Mouse (Mus musculus): ENCODE data around the gene Clba1. TPM values are rescaled to one million over a fixed set of nuclear protein-coding genes. Genes with fewer than 3 reads are reported as not detected.
A peak's percentile ranks its signal among the peaks of the same experiment; 100 is the strongest.
"Not testable (repeated sequence)": the region's sequence is repeated elsewhere in the genome, so short reads cannot be mapped to it uniquely, and the experiment has no call there.

Gene Clba1
- polyA plus RNA-seq, 1 experiment, result 9.4 TPM

- Histone ChIP-seq H3K4me3 (replicated peaks; ENCODE audit: extremely low read depth, low read depth, low read length) (no peak overlapping the region), H3K4me1 (ENCODE audit: control insufficient read depth, insufficient read depth, low read length) (0 out of 2 replicates have a peak, but pooled peaks cover 2% of the 10 kb centered on the region)
- TF ChIP-seq POLR2A (IDR thresholded peaks at IDR 0.05; ENCODE audit: borderline replicate concordance, extremely low read depth, low read depth, low read length), result no peak
- no peak for TF ChIP-seq CTCF (IDR thresholded peaks at IDR 0.05; ENCODE audit: insufficient read depth, low read length)
- no peak for DNase-seq
- 68% methylated on average over 2 of the region's 2 CpGs for WGBS
These were observed 26.3 kb downstream of the Clba1 start for GRCm38 (mm10) chr12:112835046-112835445.

- DNase-seq, result no peak
- TF ChIP-seq CTCF (IDR thresholded peaks at IDR 0.05; ENCODE audit: insufficient read depth, low read length), result no peak
- no peak for TF ChIP-seq POLR2A (IDR thresholded peaks at IDR 0.05; ENCODE audit: borderline replicate concordance, extremely low read depth, low read depth, low read length)
- WGBS, result 65% methylated on average over 25 of the region's 25 CpGs
- Histone ChIP-seq H3K4me1 (ENCODE audit: control insufficient read depth, insufficient read depth, low read length) (no peaks in the 10 kb centered on the region), H3K4me3 (replicated peaks; ENCODE audit: extremely low read depth, low read depth, low read length) (no peak overlapping the region)
These were observed 31.7 kb downstream of the Clba1 start for GRCm38 (mm10) chr12:112840209-112841086.

- not testable (repeated sequence) for H3K4me3 ChIP-seq (replicated peaks; ENCODE audit: extremely low read depth, low read depth, low read length); DNase-seq; H3K4me1 ChIP-seq (ENCODE audit: control insufficient read depth, insufficient read depth, low read length)
- 53% methylated on average over 4 of the region's 4 CpGs for WGBS
These were observed 32.7 kb downstream of the Clba1 start for GRCm38 (mm10) chr12:112841338-112841892.

- not testable (repeated sequence) for DNase-seq; H3K4me1 ChIP-seq (ENCODE audit: control insufficient read depth, insufficient read depth, low read length); H3K4me3 ChIP-seq (replicated peaks; ENCODE audit: extremely low read depth, low read depth, low read length)
- 52% methylated on average over 2 of the region's 2 CpGs for WGBS
These were observed 33.4 kb downstream of the Clba1 start for GRCm38 (mm10) chr12:112842128-112842527.

GRCm38 (mm10) chr12:112843803-112844202 lies 35.1 kb downstream of the Clba1 start:
- DNase-seq, result peak; percentile 87
- WGBS, result 16% methylated on average over 3 of the region's 3 CpGs
- Histone ChIP-seq H3K4me3 (replicated peaks; ENCODE audit: extremely low read depth, low read depth, low read length) (no peak overlapping the region), H3K4me1 (ENCODE audit: control insufficient read depth, insufficient read depth, low read length) (no peaks in the 10 kb centered on the region)
- TF ChIP-seq POLR2A (IDR thresholded peaks at IDR 0.05; ENCODE audit: borderline replicate concordance, extremely low read depth, low read depth, low read length) (no peak), CTCF (IDR thresholded peaks at IDR 0.05; ENCODE audit: insufficient read depth, low read length) (peak; percentile 99)

GRCm38 (mm10) chr12:112847880-112848279 lies 39.1 kb downstream of the Clba1 start:
- no peak overlapping the region for H3K4me3 ChIP-seq (replicated peaks; ENCODE audit: extremely low read depth, low read depth, low read length)
- no peak for DNase-seq
- 96% methylated on average over 2 of the region's 2 CpGs for WGBS
- H3K4me1 ChIP-seq (ENCODE audit: control insufficient read depth, insufficient read depth, low read length), result no peaks in the 10 kb centered on the region
- TF ChIP-seq CTCF (IDR thresholded peaks at IDR 0.05; ENCODE audit: insufficient read depth, low read length) (no peak), POLR2A (IDR thresholded peaks at IDR 0.05; ENCODE audit: borderline replicate concordance, extremely low read depth, low read depth, low read length) (no peak)

- Histone ChIP-seq H3K4me1 (ENCODE audit: control insufficient read depth, insufficient read depth, low read length) (no peaks in the 10 kb centered on the region), H3K4me3 (replicated peaks; ENCODE audit: extremely low read depth, low read depth, low read length) (no peak overlapping the region)
- WGBS, result 59% methylated on average over 11 of the region's 11 CpGs
- TF ChIP-seq POLR2A (IDR thresholded peaks at IDR 0.05; ENCODE audit: borderline replicate concordance, extremely low read depth, low read depth, low read length), result no peak
- TF ChIP-seq CTCF (IDR thresholded peaks at IDR 0.05; ENCODE audit: insufficient read depth, low read length), result 0 out of 2 replicates have a peak, but pooled peaks have one; percentile 9
- no peak for DNase-seq
These were observed 40.7 kb downstream of the Clba1 start for GRCm38 (mm10) chr12:112849235-112850022.

GRCm38 (mm10) chr12:112850344-112850743 lies 41.6 kb downstream of the Clba1 start:
- Histone ChIP-seq H3K4me3 (replicated peaks; ENCODE audit: extremely low read depth, low read depth, low read length) (no peak overlapping the region), H3K4me1 (ENCODE audit: control insufficient read depth, insufficient read depth, low read length) (no peaks in the 10 kb centered on the region)
- TF ChIP-seq CTCF (IDR thresholded peaks at IDR 0.05; ENCODE audit: insufficient read depth, low read length), result no peak
- TF ChIP-seq POLR2A (IDR thresholded peaks at IDR 0.05; ENCODE audit: borderline replicate concordance, extremely low read depth, low read depth, low read length), result no peak
- 92% methylated on average over 9 of the region's 9 CpGs for WGBS
- no peak for DNase-seq

- WGBS, result 32% methylated on average over 8 of the region's 8 CpGs
- no peaks in the 10 kb centered on the region for H3K4me1 ChIP-seq (ENCODE audit: control insufficient read depth, insufficient read depth, low read length)
- no peak for DNase-seq
- TF ChIP-seq POLR2A (IDR thresholded peaks at IDR 0.05; ENCODE audit: borderline replicate concordance, extremely low read depth, low read depth, low read length), result no peak
- no peak for TF ChIP-seq CTCF (IDR thresholded peaks at IDR 0.05; ENCODE audit: insufficient read depth, low read length)
- H3K4me3 ChIP-seq (replicated peaks; ENCODE audit: extremely low read depth, low read depth, low read length), result no peak overlapping the region
These were observed 42.4 kb downstream of the Clba1 start for GRCm38 (mm10) chr12:112851116-112851515.

All from lung, adult 2 months (tissue).